Mouse (Mus musculus): ENCODE results near the gene Mindy4b-ps.

DNA sequence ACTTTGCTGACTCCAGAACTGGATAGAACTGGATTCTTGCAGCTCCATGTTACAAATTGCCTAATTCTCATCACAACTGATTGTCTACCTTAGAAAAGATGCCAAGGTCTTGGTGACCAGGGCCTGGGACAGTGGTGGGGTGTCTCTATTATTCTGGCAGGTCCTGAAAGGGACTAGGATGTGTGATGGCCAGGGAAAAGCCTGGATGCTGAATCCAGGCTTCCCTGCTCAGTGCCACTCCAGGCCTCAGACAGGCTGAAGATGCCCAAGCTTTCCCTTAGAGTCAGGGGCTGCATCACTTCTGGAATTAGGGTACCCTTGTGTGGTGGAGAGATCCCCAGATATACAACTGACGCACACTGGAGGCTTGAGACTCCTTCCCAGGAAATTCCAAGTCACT lies 7.8 kb upstream of the Mindy4b-ps start:
- TF ChIP-seq CTCF (IDR thresholded peaks at IDR 0.05; ENCODE audit: extremely low read depth, insufficient read depth, insufficient read length, insufficient replicate concordance) (no peak), POLR2A (IDR thresholded peaks at IDR 0.05; ENCODE audit: low read depth, low read length) (no peak)
